Mouse (Mus musculus) cerebellum, adult 2 months (tissue): ENCODE results near the gene Dapk3.

ENCODE experiments used
- CTCF ChIP-seq: fragments of 200-500 bp; IDR thresholded peaks from 2 replicates; pipeline ENCODE4 v1.5.1; 2011; ENCODE audit warnings: low read depth, mild to moderate bottlenecking, control low read depth, low read length, moderate library complexity, borderline replicate concordance; ENCODE audit not compliant: insufficient read depth
- POLR2A ChIP-seq: fragments of 200-500 bp; IDR thresholded peaks from 2 replicates; pipeline ENCODE4 v1.6.1; 2011; ENCODE audit warnings: low read length, control low read depth, borderline replicate concordance; ENCODE audit not compliant: insufficient read depth

- TF ChIP-seq CTCF (no peak), POLR2A (no peak)
Measured at GRCm38 (mm10) chr10:81242021-81242420, 59.2 kb downstream of the Dapk3 start.
